Mouse (Mus musculus) lung, embryonic 15.5 days (tissue): ENCODE results near the gene Frmd4a. TPM values are rescaled to one million over a fixed set of nuclear protein-coding genes. Genes with fewer than 3 reads are reported as not detected.

ENCODE experiments used
- ATAC-seq: fragments of 200-750 bp; cut with Nextera tagmentation; 2 replicates; pipeline ENCODE4 v1.8.0; 2017; ENCODE audit warnings: moderate number of reproducible peaks, borderline replicate concordance; ENCODE audit not compliant: low FRiP score, low TSS enrichment; ENCODE audit errors: extremely low read depth
- H3K27ac ChIP-seq: fragments of 300-500 bp; sonication (generic); 2 replicates; pipeline ENCODE4 v1.5.1; 2015; ENCODE audit warnings: moderate library complexity, mild to moderate bottlenecking, inconsistent platforms
- H3K27me3 ChIP-seq: fragments of 300-500 bp; sonication (generic); 2 replicates; pipeline ENCODE4 v1.6.1; 2015; ENCODE audit warnings: inconsistent platforms
- H3K36me3 ChIP-seq: fragments of 300-500 bp; sonication (generic); 2 replicates; pipeline ENCODE4 v1.6.1; 2015; ENCODE audit warnings: inconsistent platforms
- H3K4me1 ChIP-seq: fragments of 300-500 bp; sonication (generic); 2 replicates; pipeline ENCODE4 v1.6.1; 2015; ENCODE audit warnings: inconsistent platforms
- H3K4me2 ChIP-seq: fragments of 300-500 bp; sonication (generic); 2 replicates; pipeline ENCODE4 v1.6.1; 2015; ENCODE audit warnings: inconsistent platforms, mild to moderate bottlenecking, moderate library complexity
- H3K4me3 ChIP-seq: fragments of 300-500 bp; sonication (generic); 2 replicates; pipeline ENCODE4 v1.5.1; 2015; ENCODE audit warnings: mild to moderate bottlenecking, inconsistent platforms
- H3K9ac ChIP-seq: fragments of 300-500 bp; sonication (generic); 2 replicates; pipeline ENCODE4 v1.6.1; 2015; ENCODE audit warnings: inconsistent platforms
- H3K9me3 ChIP-seq: fragments of 300-500 bp; sonication (generic); 2 replicates; pipeline ENCODE4 v1.6.1; 2016; ENCODE audit warnings: inconsistent platforms
- WGBS: fragments of 180-500 bp; shearing (Covaris S2); methylation state at CpG from one replicate; pipeline ENCODE4 v1.1.7; 2015; 5-methylcytosine and 5-hydroxymethylcytosine counted together
- polyA plus RNA-seq: library from polyadenylated mRNA; unstranded; fragments of >200 nt; fragmentation: Nextera tagmentation; extraction: Ambion mirVana; gene quantifications from 2 replicates; pipeline ENCODE4 v1.2.1, GENCODE M21; 2015

Gene Frmd4a
- polyA plus RNA-seq, 1 experiment from 2014 or later = 33.5 TPM

DNA sequence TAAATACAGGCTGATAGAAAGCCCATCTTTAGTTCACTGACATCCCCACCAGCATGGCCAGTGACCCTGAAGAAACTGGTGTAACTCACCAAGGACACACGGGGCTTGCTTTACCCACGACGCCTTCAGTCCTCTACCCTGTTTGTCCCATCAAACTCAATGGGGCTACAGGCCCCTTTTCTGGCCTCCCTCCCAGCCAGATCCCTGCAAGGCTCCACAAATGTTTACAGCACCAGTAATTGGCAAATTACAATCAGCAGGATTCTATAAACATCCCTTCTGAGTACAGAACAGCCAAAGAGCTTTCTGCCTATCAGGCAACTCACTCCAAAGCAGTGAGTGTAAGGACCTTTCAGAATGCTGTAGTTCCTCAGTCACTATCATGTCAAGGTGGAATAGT, 448.6 kb downstream of the Frmd4a start:
- H3K4me2 ChIP-seq = no peak overlapping the region
- no peak overlapping the region for H3K9ac ChIP-seq
- WGBS = 22% methylated on average over 3 of the region's 3 CpGs
- peak overlapping the region; percentile 62 for H3K27ac ChIP-seq
- peaks cover 22% of the 10 kb centered on the region for H3K4me1 ChIP-seq
- H3K9me3 ChIP-seq = 0 out of 2 replicates have a peak, but pooled peaks cover 3% of the 10 kb centered on the region
- H3K27me3 ChIP-seq = no peaks in the 10 kb centered on the region
- H3K4me3 ChIP-seq = no peak overlapping the region
- ATAC-seq = peak; percentile 82
- H3K36me3 ChIP-seq = 0 out of 2 replicates have a peak, but pooled peaks cover 4% of the 10 kb centered on the region

DNA sequence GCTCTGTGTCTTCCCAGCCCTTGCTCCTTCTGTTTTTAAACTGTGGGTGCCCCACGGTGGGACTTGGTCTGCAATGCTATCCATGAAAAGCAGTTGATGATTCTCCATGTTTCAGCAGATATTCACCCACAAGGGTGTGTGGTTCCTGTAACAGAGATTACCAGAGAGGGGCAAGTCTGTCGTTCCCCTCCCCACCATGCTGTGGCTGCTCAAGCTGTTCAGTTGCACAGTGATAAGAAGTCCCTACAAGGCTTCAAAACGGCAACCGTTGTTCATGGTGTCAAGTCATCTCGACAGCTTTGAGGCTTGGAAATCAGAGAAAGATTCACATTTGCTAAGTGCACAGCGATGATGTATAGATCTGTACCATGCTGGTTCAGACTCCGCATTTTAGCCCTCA, 449.8 kb downstream of the Frmd4a start:
- H3K4me3 ChIP-seq = no peak overlapping the region
- H3K4me2 ChIP-seq = no peak overlapping the region
- no peak overlapping the region for H3K9ac ChIP-seq
- peaks cover 18% of the 10 kb centered on the region for H3K4me1 ChIP-seq
- no peak overlapping the region for H3K27ac ChIP-seq
- H3K36me3 ChIP-seq = 0 out of 2 replicates have a peak, but pooled peaks cover 4% of the 10 kb centered on the region
- ATAC-seq = no peak
- 87% methylated on average over 7 of the region's 7 CpGs for WGBS
- H3K27me3 ChIP-seq = no peaks in the 10 kb centered on the region
- H3K9me3 ChIP-seq = 0 out of 2 replicates have a peak, but pooled peaks cover 3% of the 10 kb centered on the region

DNA sequence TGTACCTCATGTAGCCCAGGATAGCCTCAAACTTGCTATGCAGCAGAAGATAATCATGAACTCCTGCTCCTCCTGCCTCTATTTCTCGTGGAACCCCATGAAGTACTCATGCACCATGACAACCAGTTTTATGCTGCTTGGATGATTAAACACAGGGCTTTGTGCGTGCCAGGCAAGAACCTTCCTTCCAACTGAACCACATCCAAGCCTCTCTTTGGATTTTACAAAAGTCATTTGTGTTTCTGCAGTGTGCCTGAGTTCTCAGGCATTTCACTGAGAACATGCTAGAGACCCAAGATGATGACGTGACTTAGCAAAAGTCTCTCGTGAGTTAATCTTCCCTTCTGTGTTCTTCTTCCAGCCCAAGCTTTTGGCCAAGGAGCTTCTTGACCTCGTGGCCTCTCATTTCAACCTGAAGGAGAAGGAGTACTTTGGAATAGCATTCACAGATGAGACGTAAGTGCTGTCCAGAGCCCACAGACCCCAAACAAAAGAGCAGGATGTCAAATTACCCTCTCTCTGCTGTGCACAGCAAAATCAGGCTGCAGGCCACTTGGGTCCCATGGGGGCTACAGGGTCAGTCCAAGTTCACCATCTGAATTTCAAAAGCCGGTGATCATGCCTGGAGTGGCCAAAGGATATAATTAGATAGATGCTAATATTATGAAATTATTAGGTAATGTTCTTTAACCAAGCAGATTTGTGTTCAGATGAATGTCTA, 455.4 kb downstream of the Frmd4a start:
- H3K4me3 ChIP-seq = no peak overlapping the region
- H3K4me2 ChIP-seq = no peak overlapping the region
- 0 out of 2 replicates have a peak, but pooled peaks cover 4% of the 10 kb centered on the region for H3K36me3 ChIP-seq
- no peak overlapping the region for H3K9ac ChIP-seq
- no peaks in the 10 kb centered on the region for H3K27me3 ChIP-seq
- 0 out of 2 replicates have a peak, but pooled peaks cover 3% of the 10 kb centered on the region for H3K9me3 ChIP-seq
- WGBS = 58% methylated on average over 7 of the region's 7 CpGs
- peaks cover 15% of the 10 kb centered on the region for H3K4me1 ChIP-seq
- H3K27ac ChIP-seq = peak overlapping the region; percentile 29; the same call in 1 of the 2 replicates
- ATAC-seq = no peak

DNA sequence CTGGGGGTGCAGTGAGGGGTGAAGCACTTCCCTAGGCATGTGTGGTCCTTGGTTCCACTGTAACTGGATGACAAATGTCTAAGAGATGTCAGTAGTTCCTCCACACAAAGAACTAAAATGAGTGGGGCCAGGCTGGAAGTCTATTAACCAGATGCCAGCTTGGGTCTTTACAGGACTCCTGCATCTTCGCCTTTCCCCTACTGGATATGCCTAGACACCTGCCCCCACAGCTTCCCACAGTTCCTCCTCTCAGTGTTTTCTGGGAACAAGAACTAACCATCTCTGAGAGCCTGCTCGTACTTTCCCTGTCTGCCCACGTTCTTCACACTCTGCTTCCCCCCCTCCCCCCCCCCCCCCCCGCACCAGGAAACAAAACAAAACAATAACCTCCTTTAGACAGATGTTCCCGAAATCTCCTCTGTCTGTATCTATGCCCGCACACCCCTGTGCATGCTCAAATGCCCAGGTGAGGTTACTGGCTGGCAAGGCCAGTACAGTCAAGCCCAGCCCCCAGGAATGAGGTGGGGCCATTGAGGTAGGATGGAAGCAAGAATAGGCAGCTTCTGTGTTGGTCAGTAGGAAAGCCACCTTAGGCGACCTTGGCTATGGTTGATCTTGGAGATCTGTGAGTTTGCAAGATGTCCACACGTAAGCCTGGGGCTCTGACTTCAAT, 456.5 kb downstream of the Frmd4a start:
- no peak overlapping the region for H3K9ac ChIP-seq
- no peaks in the 10 kb centered on the region for H3K36me3 ChIP-seq
- no peaks in the 10 kb centered on the region for H3K27me3 ChIP-seq
- H3K4me2 ChIP-seq = no peak overlapping the region
- ATAC-seq = no peak
- peak overlapping the region; percentile 56 for H3K27ac ChIP-seq
- 63% methylated on average over 7 of the region's 8 CpGs for WGBS
- H3K9me3 ChIP-seq = no peaks in the 10 kb centered on the region
- peaks cover 15% of the 10 kb centered on the region for H3K4me1 ChIP-seq
- no peak overlapping the region for H3K4me3 ChIP-seq

DNA sequence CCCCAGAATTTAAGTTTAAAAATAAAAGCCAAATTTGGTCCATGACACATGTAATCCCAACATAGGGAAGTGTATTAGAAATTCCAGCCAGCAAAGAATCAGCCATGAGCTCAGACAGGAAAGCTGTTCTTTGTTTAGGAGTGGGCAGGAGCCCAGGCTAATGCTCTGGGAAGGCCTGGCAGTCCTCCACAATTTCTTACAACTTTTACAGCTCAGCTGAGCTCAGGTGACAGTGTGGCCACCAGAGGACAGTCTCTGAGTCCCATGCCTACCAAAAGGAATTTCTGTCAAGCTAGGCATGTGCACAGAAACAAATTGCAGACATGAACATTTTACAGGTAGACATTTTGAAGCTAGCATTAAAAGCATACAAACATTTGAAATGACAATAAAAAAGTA, 457.0 kb downstream of the Frmd4a start:
- ATAC-seq = no peak
- Histone ChIP-seq H3K27ac (peak overlapping the region; percentile 56), H3K9me3 (no peaks in the 10 kb centered on the region), H3K4me2 (no peak overlapping the region), H3K4me3 (no peak overlapping the region), H3K36me3 (no peaks in the 10 kb centered on the region), H3K27me3 (no peaks in the 10 kb centered on the region), H3K9ac (no peak overlapping the region), H3K4me1 (peaks cover 15% of the 10 kb centered on the region)

DNA sequence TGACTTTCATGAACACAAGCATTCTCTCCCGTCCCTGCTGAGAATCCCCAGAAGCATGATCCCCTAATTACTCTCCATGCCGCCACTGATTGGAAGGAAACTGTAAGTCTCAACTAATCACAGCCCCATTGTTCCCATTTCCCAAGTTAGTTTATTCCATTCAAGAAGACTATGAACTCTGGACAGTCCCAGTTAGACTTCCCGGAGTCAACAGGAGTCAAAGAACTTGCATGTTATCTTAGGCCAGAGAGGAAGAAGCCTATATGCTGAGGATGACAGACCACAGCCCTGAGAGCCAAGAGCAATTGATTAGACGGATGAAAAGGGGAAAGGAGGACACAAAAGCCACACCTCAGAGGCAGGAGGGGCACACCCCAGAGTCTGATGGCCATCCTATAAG, 458.5 kb downstream of the Frmd4a start:
- 59% methylated on average over 4 of the region's 4 CpGs for WGBS
- Histone ChIP-seq H3K36me3 (no peaks in the 10 kb centered on the region), H3K9me3 (no peaks in the 10 kb centered on the region), H3K27ac (peak overlapping the region; percentile 9; the same call in 1 of the 2 replicates), H3K27me3 (no peaks in the 10 kb centered on the region), H3K4me1 (peaks cover 18% of the 10 kb centered on the region), H3K4me2 (no peak overlapping the region), H3K9ac (no peak overlapping the region), H3K4me3 (no peak overlapping the region)
- peak; percentile 47; the same call in 1 of the 2 replicates for ATAC-seq

DNA sequence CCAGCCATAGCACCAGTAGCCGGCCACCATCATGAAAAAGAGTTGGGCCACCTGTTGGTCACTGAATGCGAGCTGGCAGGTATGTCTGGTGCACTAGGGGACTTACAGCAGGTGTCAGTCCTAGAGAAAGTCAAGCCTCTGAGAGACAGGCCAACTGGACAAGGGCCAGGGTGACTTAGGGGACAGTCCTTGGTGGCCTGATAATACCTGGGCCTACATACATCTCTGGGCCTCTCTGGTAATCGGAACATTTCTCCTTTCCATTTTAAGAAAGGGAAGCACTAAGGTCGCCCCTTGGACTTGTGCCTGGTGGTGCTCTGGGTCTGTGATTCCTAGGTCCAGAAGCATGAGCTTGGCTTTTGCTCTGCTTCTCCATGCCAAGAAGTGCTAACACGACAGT, 459.1 kb downstream of the Frmd4a start:
- Histone ChIP-seq H3K27me3 (no peaks in the 10 kb centered on the region), H3K27ac (peak overlapping the region; percentile 9; the same call in 1 of the 2 replicates), H3K36me3 (no peaks in the 10 kb centered on the region), H3K9ac (no peak overlapping the region), H3K4me2 (no peak overlapping the region), H3K4me1 (peaks cover 18% of the 10 kb centered on the region), H3K9me3 (no peaks in the 10 kb centered on the region), H3K4me3 (no peak overlapping the region)
- ATAC-seq = no peak
- 74% methylated on average over 5 of the region's 5 CpGs for WGBS

DNA sequence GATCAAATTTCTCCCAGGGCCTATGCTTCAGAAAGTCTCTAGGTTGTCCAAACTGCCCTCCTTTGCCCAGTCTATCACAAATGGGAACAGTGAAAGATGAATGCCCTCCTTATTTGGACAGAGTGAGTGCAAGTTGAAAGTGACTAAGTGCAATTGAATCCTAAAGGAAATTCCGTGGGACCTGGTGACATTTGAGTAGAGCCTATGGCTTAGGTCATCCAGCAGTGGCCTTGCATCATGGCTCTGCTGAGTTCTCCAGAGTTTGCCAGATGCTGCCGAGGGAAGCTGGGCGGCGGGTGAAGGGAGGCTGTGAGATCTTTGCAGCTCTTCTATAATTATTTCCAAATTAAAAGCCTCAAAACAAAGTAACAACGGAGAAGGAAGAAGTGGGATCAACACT, 459.8 kb downstream of the Frmd4a start:
- H3K36me3 ChIP-seq = no peaks in the 10 kb centered on the region
- H3K27me3 ChIP-seq = no peaks in the 10 kb centered on the region
- H3K4me2 ChIP-seq = no peak overlapping the region
- H3K27ac ChIP-seq = no peak overlapping the region
- no peaks in the 10 kb centered on the region for H3K9me3 ChIP-seq
- H3K4me1 ChIP-seq = peaks cover 15% of the 10 kb centered on the region
- WGBS = 61% methylated on average over 5 of the region's 5 CpGs
- H3K9ac ChIP-seq = no peak overlapping the region
- no peak for ATAC-seq
- H3K4me3 ChIP-seq = no peak overlapping the region

DNA sequence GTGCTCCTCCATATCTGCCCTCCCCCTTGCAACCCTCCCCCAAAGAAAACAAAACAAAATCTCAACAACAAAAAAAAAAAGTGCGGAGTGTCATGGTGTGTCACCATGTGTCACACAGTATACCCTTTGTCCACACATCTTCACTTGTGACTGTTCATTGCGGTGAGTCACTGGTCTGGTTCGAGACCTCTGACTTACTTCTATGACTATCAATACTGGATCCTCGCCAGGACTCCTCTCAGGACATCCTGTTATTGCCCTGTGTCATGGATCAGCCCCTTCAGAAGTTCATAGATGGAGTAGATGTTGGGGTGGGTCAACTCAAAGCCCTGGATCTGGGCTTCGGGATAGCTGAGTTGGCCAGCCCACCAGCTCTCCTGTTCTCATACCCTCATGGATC, 462.7 kb downstream of the Frmd4a start:
- H3K4me3 ChIP-seq = no peak overlapping the region
- no peak overlapping the region for H3K27ac ChIP-seq
- H3K4me2 ChIP-seq = no peak overlapping the region
- no peak for ATAC-seq
- no peak overlapping the region for H3K9ac ChIP-seq
- H3K4me1 ChIP-seq = 0 out of 2 replicates have a peak, but pooled peaks cover 3% of the 10 kb centered on the region
- H3K9me3 ChIP-seq = no peaks in the 10 kb centered on the region
- no peaks in the 10 kb centered on the region for H3K27me3 ChIP-seq
- H3K36me3 ChIP-seq = no peaks in the 10 kb centered on the region
- 80% methylated on average over 5 of the region's 5 CpGs for WGBS

DNA sequence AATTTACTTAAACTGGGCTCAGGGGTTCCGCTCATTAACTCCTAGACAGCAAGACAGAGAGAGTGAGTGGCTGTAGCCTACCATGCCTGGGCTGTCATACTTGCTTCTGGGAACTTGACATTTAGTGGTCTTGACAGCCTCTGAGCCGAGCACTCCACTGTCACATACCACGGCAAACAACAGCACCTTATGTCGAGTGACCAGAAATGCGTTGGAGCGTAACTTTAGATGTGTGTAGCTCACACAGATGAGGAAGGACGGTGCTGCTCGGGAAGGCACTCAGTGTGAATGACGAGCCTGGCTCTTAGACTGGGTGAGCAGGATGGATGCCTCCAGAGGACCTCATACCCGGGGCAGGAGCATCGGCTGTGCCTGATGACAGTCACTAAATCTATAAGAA, 463.6 kb downstream of the Frmd4a start:
- H3K4me3 ChIP-seq = no peak overlapping the region
- no peak overlapping the region for H3K4me2 ChIP-seq
- H3K36me3 ChIP-seq = no peaks in the 10 kb centered on the region
- 57% methylated on average over 11 of the region's 11 CpGs for whole genome bisulfite sequencing
- H3K4me1 ChIP-seq = 0 out of 2 replicates have a peak, but pooled peaks cover 3% of the 10 kb centered on the region
- no peaks in the 10 kb centered on the region for H3K27me3 ChIP-seq
- no peak overlapping the region for H3K9ac ChIP-seq
- no peak for ATAC-seq
- no peak overlapping the region for H3K27ac ChIP-seq
- H3K9me3 ChIP-seq = no peaks in the 10 kb centered on the region

DNA sequence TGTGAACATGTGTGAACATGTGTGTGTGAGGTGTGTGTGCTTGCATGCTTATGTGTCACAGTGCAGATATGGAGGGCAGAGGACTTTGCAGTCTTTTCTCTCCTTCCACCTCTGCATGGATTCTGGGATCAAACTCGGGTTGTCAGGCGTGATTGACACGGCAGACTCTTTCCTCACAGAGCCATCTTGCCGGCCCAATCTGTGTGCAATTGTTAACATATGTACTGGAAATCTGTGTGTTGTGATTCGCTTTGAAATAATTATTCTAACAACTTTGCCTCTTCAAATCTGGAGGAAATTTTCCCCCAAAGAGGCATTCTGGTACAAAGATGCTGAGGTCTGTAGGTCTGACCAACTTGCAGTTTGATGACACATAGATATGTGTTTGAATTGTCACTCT, 468.7 kb downstream of the Frmd4a start:
- 85% methylated on average over 5 of the region's 5 CpGs for WGBS
- H3K36me3 ChIP-seq = no peaks in the 10 kb centered on the region
- ATAC-seq = no peak

DNA sequence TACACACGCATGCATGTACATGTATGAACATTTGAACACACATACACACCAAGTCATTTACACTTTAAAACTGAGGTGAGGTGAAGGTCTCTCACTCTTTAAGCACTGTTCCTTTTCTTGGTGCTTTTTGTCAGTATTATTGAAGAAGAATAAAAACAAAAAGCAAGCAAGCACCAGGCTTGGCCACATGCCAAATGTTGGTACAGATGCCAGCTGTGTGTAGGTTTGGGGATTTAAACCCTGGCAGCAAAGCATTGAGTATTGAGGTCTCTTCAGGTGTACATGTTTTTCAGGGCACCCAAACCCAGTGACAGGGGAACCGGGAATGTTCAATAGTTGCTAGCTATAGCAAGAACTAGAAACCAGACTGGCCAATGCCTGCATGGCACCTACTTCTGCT, 469.8 kb downstream of the Frmd4a start:
- 92% methylated on average over 2 of the region's 2 CpGs for WGBS
- ATAC-seq = no peak

More for the DNA sequence above, 468.7 kb downstream of the Frmd4a start:
- H3K27ac ChIP-seq = no peak overlapping the region
- no peaks in the 10 kb centered on the region for H3K27me3 ChIP-seq
- no peaks in the 10 kb centered on the region for H3K9me3 ChIP-seq
- no peak overlapping the region for H3K4me3 ChIP-seq
- H3K4me1 ChIP-seq = no peaks in the 10 kb centered on the region
- H3K4me2 ChIP-seq = no peak overlapping the region
- no peak overlapping the region for H3K9ac ChIP-seq

More for the DNA sequence above, 469.8 kb downstream of the Frmd4a start:
- H3K4me3 ChIP-seq = no peak overlapping the region
- no peak overlapping the region for H3K4me2 ChIP-seq
- no peak overlapping the region for H3K27ac ChIP-seq
- H3K9ac ChIP-seq = no peak overlapping the region
- no peaks in the 10 kb centered on the region for H3K27me3 ChIP-seq
- peaks cover 8% of the 10 kb centered on the region; the same call in 1 of the 2 replicates for H3K4me1 ChIP-seq
- H3K9me3 ChIP-seq = no peaks in the 10 kb centered on the region
- no peaks in the 10 kb centered on the region for H3K36me3 ChIP-seq
